Mouse (Mus musculus): ENCODE measurements around the gene Magi2.
A peak's percentile ranks its signal among the peaks of the same experiment; 100 is the strongest.
"Not testable (repeated sequence)": the region's sequence is repeated elsewhere in the genome, so short reads cannot be mapped to it uniquely, and the experiment has no call there.

Magi2 gene

DNA sequence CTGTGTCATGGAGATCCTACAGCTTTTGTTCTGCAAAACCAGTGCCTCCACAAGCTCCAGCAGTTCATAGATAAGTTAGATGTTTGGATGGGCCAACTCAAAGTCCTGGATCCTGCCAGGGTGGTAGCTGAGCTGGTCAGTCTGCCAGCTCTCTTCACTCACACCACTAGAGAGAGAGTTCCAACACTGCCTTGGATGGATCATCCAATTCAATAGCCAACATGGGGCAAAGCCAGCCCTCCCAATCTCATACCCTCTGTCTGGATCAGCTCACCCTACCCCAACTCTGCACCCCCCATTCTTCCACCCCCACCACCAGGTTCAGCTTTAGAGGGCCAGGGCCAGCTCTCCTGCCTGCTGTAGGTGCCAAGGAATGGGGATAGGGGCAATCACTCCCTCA lies 235.7 kb downstream of the Magi2 start:
- DNase-seq, result no peak

DNA sequence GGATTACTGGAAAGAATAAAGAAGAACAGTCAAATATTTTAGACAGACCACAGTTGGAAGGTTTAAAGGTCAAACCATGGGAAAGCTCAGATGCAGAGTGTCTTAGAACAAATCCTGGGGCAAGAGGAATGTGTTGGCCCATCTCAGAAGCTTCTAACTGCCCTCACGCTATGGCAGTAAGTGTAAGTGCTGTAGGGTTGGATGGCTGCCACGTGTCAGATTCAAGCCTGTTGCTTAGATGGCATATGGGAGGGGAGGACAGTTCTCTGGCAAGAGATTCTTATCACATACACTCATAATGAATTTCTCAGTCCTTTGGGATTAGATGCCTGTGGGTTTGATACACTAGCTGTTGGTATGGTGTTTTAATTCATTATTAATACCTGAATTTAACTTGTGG lies 238.5 kb downstream of the Magi2 start:
- DNase-seq, result peak; percentile 23 to 69

- no peak for DNase-seq
Observed at GRCm38 (mm10) chr5:19472851-19473439, 246.1 kb downstream of the Magi2 start.

- DNase-seq, result peak; percentile 83 to 91
Observed at GRCm38 (mm10) chr5:19482981-19483380, 256.1 kb downstream of the Magi2 start.

DNA sequence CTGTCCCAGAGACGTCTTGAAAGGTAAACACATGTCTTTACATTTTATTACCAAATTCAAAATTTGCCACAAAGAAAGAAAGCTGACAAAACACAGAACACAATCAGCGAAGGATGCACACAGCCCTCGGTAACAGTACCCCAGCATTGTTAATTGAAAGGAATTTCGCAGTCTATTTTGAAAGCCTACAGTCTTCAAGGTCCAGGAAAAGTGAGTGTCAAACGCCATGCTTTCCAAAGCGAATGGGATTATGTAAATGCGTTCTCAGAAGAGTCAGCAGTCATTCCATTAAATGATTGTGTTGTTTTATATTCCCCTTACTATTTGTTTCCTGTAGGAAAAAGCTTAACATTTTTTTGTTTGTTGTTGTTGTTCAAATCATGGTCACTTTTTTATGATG lies 261.1 kb downstream of the Magi2 start:
- no peak for DNase-seq

DNA sequence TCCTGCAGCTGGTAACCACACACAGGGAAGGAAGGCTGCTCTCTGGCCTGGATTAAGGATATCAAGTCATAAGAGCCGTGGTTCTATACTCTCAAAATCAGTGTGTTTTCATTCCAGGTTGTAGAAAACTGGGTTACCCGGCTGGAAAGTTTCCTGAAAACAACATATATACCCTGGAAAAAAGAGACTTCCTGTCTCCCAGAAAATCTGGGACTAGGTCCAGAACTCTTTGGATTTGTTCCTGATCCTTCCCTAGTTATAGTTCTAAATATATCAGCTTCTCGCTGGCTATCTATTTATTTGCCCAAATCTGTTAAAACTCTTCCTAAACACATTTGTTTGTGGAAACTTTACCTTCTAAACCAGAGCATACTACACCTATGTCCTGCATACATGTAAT lies 274.2 kb downstream of the Magi2 start:
- peak; percentile 5 to 28 for DNase-seq

DNA sequence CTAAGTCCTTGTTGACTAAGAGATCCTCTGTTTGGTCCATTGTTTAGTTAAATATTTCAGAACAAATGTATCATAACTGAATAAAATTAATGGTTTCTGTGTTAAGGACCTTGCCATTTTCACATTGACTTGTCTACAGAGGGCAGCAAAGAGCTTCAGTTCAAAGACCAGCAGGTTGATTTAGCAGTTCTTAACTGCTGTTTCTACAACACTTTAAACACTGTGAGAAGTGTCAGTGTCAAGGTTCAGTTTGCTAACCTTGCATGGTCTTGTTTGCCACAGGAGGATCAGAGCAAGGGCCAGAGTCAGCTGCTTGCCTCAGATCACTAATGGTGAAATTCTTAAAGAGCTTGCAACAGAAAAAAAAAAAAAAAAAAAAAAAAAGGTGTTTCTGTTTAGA lies 295.3 kb downstream of the Magi2 start:
- DNase-seq, result peak in 1 of 2 experiments; percentile 48

DNA sequence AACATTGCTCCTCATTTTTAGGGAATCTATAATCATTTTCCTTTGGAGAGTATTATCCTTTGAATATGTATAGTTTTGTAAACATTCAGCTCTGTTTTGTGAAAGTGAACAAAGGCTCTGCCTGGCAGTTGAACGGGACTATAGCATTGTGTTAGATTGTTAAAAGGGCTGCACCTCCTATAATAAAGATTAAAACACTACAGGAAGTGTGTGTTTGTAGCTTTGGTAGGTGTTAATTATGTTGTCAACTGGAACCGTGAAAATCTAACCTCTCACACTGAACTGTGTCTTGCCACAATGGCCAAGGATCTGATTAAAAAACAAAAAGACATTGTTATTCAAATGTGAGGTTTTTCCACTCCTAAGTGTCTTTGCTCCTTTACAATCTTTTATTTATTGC lies 312.5 kb downstream of the Magi2 start:
- DNase-seq, result no peak

DNA sequence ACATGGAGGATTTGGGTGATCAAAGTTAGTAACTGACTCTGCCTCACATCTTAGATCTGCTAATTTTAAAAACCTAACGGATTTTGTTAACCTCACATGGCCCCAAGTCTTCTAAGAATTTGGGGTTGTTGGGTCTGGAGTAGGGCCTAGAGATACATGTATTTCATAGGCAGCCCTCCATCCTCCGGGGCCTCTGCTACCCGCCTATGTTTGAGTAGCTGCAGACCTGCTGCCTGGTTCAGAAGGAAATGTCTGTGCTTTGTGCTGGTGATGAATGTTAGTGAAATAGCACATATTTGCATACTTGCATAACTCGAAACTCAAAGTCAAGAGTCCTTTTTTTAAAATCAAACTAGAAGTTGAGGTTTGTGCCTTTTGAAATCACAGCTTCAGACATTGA lies 319.6 kb downstream of the Magi2 start:
- DNase-seq, result no peak

DNA sequence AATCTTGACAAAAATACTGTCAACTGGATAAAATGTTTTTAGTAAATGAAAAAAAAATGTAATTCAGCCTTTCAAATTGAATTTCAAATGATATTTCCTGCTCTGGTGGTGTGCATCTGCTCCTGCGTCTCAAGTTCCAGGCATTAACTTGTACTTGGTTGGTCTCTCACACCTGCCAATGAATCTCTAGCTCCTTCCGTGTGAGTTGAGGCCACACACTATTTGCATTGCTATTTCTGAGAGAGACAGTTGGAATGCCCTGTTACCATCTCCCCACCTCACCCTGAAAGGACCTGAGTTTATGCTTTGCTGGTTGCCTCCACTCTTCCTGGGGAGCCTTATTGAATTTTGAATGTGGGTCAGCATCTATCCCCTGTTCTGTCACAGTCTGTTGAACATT lies 320.1 kb downstream of the Magi2 start:
- DNase-seq, result no peak

GRCm38 (mm10) chr5:19553510-19553909 lies 326.7 kb downstream of the Magi2 start:
- no peak for DNase-seq

DNA sequence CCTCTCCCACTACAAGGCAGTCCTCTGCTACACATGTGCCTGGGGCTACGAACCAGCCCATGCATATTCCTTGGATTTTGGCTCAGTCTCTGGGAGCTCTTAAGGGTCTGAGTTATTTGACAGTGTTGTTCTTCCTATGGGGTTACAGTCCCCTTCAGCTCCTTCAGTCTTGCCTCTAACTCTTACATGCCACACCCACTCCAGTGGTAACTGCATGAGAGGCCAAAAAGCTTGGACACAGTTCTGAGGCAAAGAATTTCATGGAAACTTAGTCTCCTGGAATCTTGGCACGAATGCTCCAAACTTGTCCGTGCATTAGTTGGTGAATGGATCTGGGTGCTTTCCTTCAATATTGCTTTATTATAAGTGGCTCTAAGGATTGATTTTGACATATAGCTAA lies 338.8 kb downstream of the Magi2 start:
- no peak for DNase-seq

GRCm38 (mm10) chr5:19566136-19566535 lies 339.3 kb downstream of the Magi2 start:
- not testable (repeated sequence) for DNase-seq

- DNase-seq, result no peak
Observed at GRCm38 (mm10) chr5:19607700-19608099, 380.9 kb downstream of the Magi2 start.

DNA sequence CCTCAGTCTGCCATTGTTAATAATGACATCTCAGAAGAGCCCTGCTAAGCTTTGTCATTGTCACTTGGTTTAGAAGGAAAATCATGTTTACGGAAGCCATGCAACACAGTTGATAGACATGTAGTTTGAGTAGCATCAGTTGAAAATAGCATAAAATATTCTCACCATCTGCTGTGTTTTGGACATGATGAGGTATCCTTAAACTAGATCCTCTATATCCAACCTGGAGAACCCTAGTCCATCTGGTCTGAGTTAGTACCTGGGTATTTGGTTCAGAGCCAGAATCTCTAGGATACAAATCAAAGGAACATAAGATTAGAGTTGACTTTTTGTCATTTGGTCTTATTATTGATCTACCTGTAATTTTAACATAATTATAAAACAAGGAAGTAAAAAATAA lies 385.0 kb downstream of the Magi2 start:
- peak in 1 of 2 experiments; percentile 20 for DNase-seq

DNA sequence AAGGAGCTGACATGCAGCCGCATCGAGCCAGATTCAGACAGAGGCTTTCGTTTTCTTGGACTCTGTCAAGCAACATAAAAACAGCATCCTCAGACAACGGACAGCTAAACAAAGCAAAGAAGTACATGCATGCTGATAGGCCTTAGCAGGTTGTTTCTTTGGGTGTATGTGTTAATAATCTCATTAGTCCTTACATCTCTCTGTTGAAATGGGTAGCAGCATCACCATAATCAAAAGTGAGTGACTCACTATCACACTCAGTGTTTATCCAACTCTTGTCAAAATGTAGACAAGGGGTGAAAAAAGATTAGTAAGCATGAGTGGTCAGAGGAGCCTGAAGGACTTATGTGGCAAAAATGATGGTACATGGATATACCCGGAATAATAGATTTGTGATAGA lies 394.8 kb downstream of the Magi2 start:
- DNase-seq, result no peak

DNA sequence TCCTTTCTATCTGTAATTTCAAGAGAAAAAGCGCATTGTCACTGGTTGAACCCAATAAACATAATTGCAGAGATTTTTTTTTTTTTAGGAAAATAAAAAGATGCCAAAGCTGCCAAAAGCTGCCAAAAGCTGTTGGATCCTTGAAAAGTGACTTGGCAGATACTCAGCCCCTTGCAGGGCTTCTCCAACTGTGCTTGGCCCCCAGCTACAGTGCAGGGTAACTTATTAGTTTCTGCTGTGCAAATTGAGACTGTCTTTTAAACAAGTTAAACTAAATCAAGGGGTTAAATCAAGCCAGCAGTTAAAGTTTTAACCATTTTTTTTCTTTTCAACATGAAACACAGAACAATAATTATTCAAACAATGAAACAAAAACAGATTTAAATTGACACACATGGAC lies 407.1 kb downstream of the Magi2 start:
- DNase-seq, result peak in 1 of 2 experiments; percentile 12

GRCm38 (mm10) chr5:19637789-19638188 lies 411.0 kb downstream of the Magi2 start:
- DNase-seq, result no peak

GRCm38 (mm10) chr5:19655986-19656385 lies 429.1 kb downstream of the Magi2 start:
- no peak for DNase-seq

DNA sequence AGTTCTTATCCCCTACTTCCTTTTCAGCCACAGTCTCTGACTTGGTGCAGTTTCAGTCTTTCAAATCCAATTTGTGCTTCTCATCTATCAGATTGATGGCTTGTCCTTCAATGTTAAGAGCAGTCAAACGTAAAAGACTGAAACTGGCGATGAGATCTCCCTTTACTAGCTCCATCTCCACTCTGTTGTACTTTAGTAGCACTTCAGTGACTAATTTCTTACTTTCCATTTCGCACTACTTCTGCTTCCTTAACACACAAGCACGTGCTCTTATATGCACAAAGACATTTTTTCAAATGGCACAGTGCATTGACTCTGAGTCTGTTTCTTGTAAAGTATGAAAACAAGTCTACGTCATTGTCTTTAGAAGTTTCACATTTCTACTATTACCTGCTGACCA lies 439.6 kb downstream of the Magi2 start:
- no peak for DNase-seq

GRCm38 (mm10) chr5:19717296-19717695 lies 490.5 kb downstream of the Magi2 start:
- no peak for DNase-seq

GRCm38 (mm10) chr5:19726277-19726676 lies 499.4 kb downstream of the Magi2 start:
- DNase-seq, result no peak

DNA sequence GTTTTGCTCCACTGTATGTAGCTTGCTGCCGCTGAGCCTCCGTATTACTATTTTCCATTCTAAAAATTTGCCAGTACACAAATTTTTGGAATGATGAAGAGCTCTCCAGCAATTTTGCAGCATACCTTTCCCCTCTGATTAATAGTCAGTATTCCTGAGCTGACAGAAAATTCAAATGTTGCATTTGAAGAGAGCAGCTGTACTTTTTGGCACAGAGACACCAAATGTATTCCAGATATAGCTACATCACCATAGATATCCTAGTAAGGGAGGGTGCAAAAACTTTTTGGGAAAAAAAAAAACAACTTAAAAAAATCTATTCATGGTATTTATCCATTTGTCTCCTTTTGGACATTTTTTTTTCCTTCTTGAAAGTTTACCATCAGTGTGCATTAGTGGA lies 518.5 kb downstream of the Magi2 start:
- DNase-seq, result no peak

GRCm38 (mm10) chr5:19745916-19746315 lies 519.1 kb downstream of the Magi2 start:
- no peak for DNase-seq

GRCm38 (mm10) chr5:19746865-19747514 lies 520.2 kb downstream of the Magi2 start:
- DNase-seq, result no peak
